Mouse (Mus musculus) ZHBTc4 (cell line): Measurements from ENCODE around the gene Gbp8.
A peak's percentile ranks its signal among the peaks of the same experiment; 100 is the strongest.
"Not testable (repeated sequence)": the region's sequence is repeated elsewhere in the genome, so short reads cannot be mapped to it uniquely, and the experiment has no call there.

Experiments
- DNase-seq: peaks from one replicate; pipeline ENCODE4 v3.0.0-alpha.2; 2011; ENCODE audit warnings: low read depth, low spot score

Gbp8 gene

GRCm38 (mm10) chr5:105060224-105060623, 79.1 kb downstream of the Gbp8 start:
- no peak for DNase-seq

GRCm38 (mm10) chr5:105055279-105055678, 84.1 kb downstream of the Gbp8 start:
- no peak for DNase-seq

- DNase-seq, result not testable (repeated sequence)
Observed at GRCm38 (mm10) chr5:105053471-105054169, 85.7 kb downstream of the Gbp8 start.

GRCm38 (mm10) chr5:105032362-105032761, 107.0 kb downstream of the Gbp8 start:
- DNase-seq, result no peak

GRCm38 (mm10) chr5:105012551-105012950, 126.8 kb downstream of the Gbp8 start:
- DNase-seq, result no peak

- no peak for DNase-seq
Observed at GRCm38 (mm10) chr5:105011570-105011969, 127.8 kb downstream of the Gbp8 start.

GRCm38 (mm10) chr5:105010376-105010775, 129.0 kb downstream of the Gbp8 start:
- DNase-seq, result no peak

- no peak for DNase-seq
Observed at GRCm38 (mm10) chr5:104989411-104989810, 149.9 kb downstream of the Gbp8 start.

GRCm38 (mm10) chr5:104988000-104988399, 151.3 kb downstream of the Gbp8 start:
- peak; percentile 37 for DNase-seq

GRCm38 (mm10) chr5:104986706-104987105, 152.6 kb downstream of the Gbp8 start:
- DNase-seq, result peak; percentile 72

GRCm38 (mm10) chr5:104982535-104982934, 156.8 kb downstream of the Gbp8 start, which contains the start of gene Abcg3:
Gene Abcg3, minus strand, starts transcription at chr5:104982718.
- peak; percentile 16 for DNase-seq

GRCm38 (mm10) chr5:104979040-104979513, 160.3 kb downstream of the Gbp8 start:
- no peak for DNase-seq
